Mouse (Mus musculus) MEL (cell line): ENCODE data around the gene 2310033P09Rik. TPM values are rescaled to one million over a fixed set of nuclear protein-coding genes. Genes with fewer than 3 reads are reported as not detected.
A peak's percentile ranks its signal among the peaks of the same experiment; 100 is the strongest.

Source experiments
- DNase-seq: peaks from one replicate; pipeline ENCODE4 v3.0.0; 2011; ENCODE audit warnings: low read depth, low spot score
- H3K27ac ChIP-seq: 2 replicates; pipeline ENCODE4 v1.5.1; 2012; ENCODE audit warnings: low read depth, mild to moderate bottlenecking, control low read depth, low read length, moderate library complexity; ENCODE audit not compliant: control insufficient read depth
- H3K27me3 ChIP-seq, 2 experiments: fragments of 150-350 bp in 1 of 2; sonication (generic) in 1 of 2; 2 replicates each; pipeline ENCODE4 v1.6.1; 2012; ENCODE audit warnings: low read length in 2 of 2, mild to moderate bottlenecking in 2 of 2, improper control_type of control experiment in 1 of 2, moderate library complexity in 1 of 2; ENCODE audit not compliant: insufficient read depth in 2 of 2, control insufficient read depth in 1 of 2
- H3K36me3 ChIP-seq, 2 experiments: 2 replicates each; pipeline ENCODE4 v1.6.1; 2012 to 2014; ENCODE audit warnings: low read length in 2 of 2, improper control_type of control experiment in 1 of 2, inconsistent platforms in 1 of 2, mild to moderate bottlenecking in 1 of 2; ENCODE audit not compliant: insufficient read depth in 2 of 2, control insufficient read depth in 1 of 2
- H3K4me1 ChIP-seq, 2 experiments: fragments of 150-350 bp in 1 of 2; sonication (generic) in 1 of 2; 2 replicates each; pipeline ENCODE4 v1.6.1; 2012; ENCODE audit warnings: low read length in 2 of 2, improper control_type of control experiment in 1 of 2, mild to moderate bottlenecking in 1 of 2; ENCODE audit not compliant: insufficient read depth in 2 of 2, control insufficient read depth in 1 of 2
- H3K4me3 ChIP-seq, 2 experiments: fragments of 150-350 bp in 1 of 2; sonication (generic) in 1 of 2; 2 replicates each; pipeline ENCODE4 v1.5.1; 2012; ENCODE audit warnings: low read depth in 2 of 2, low read length in 2 of 2, mild to moderate bottlenecking in 2 of 2, moderate library complexity in 2 of 2, control low read depth in 1 of 2, improper control_type of control experiment in 1 of 2; ENCODE audit not compliant: control insufficient read depth in 1 of 2, insufficient read depth in 1 of 2
- H3K79me2 ChIP-seq: 2 replicates; pipeline ENCODE4 v1.6.1; 2012; ENCODE audit warnings: mild to moderate bottlenecking, low read length, moderate library complexity; ENCODE audit not compliant: control insufficient read depth, poor library complexity, insufficient read depth
- H3K9ac ChIP-seq: 2 replicates; pipeline ENCODE4 v1.6.1; 2012; ENCODE audit warnings: low read depth, mild to moderate bottlenecking, control low read depth, low read length, moderate library complexity; ENCODE audit not compliant: control insufficient read depth, poor library complexity, severe bottlenecking
- H3K9me3 ChIP-seq: fragments of 150-350 bp; sonication (generic); replicated peaks from 2 replicates; pipeline ENCODE4 v1.6.1; 2012; ENCODE audit warnings: mild to moderate bottlenecking, low read length, improper control_type of control experiment, moderate library complexity; ENCODE audit not compliant: insufficient read depth
- BHLHE40 ChIP-seq: IDR thresholded peaks from 2 replicates; pipeline ENCODE4 v1.6.1; 2012; ENCODE audit warnings: low read depth, mild to moderate bottlenecking, inconsistent platforms, low read length, improper control_type of control experiment, borderline replicate concordance
- CHD1 ChIP-seq: IDR thresholded peaks from 2 replicates; pipeline ENCODE4 v1.6.1; 2012; ENCODE audit warnings: low read depth, mild to moderate bottlenecking, inconsistent platforms, low read length, improper control_type of control experiment
- CHD2 ChIP-seq: IDR thresholded peaks from 2 replicates; pipeline ENCODE4 v1.6.1; 2011; ENCODE audit warnings: low read length, improper control_type of control experiment
- ELF1 ChIP-seq: IDR thresholded peaks from 2 replicates; pipeline ENCODE4 v1.6.1; 2014; ENCODE audit warnings: low read depth, mild to moderate bottlenecking, inconsistent platforms, low read length, improper control_type of control experiment, moderate library complexity
- EP300 ChIP-seq, 2 experiments: IDR thresholded peaks; 2 replicates each; pipeline ENCODE4 v1.6.1; 2011; ENCODE audit warnings: improper control_type of control experiment in 2 of 2, low read length in 2 of 2, low read depth in 1 of 2, mild to moderate bottlenecking in 1 of 2
- ETS1 ChIP-seq: IDR thresholded peaks from 2 replicates; pipeline ENCODE4 v1.6.1; 2012; ENCODE audit warnings: low read depth, mild to moderate bottlenecking, inconsistent platforms, low read length, improper control_type of control experiment, moderate library complexity
- GATA1 ChIP-seq: IDR thresholded peaks from 2 replicates; pipeline ENCODE4 v1.6.1; 2011; ENCODE audit warnings: low read depth, low read length, improper control_type of control experiment
- KAT2A ChIP-seq: conservative IDR thresholded peaks from 2 replicates; pipeline ENCODE4 v1.6.1; 2012; ENCODE audit warnings: low read depth, low read length, improper control_type of control experiment, inconsistent platforms
- MAFK ChIP-seq: IDR thresholded peaks from 2 replicates; pipeline ENCODE4 v1.6.1; 2011; ENCODE audit warnings: low read depth, mild to moderate bottlenecking, low read length, improper control_type of control experiment, borderline replicate concordance
- MAX ChIP-seq: IDR thresholded peaks from 2 replicates; pipeline ENCODE4 v1.6.1; 2011; ENCODE audit warnings: low read length, improper control_type of control experiment
- MAZ ChIP-seq: IDR thresholded peaks from 2 replicates; pipeline ENCODE4 v1.6.1; 2012; ENCODE audit warnings: low read depth, mild to moderate bottlenecking, inconsistent platforms, low read length, improper control_type of control experiment
- MYB ChIP-seq: IDR thresholded peaks from 2 replicates; pipeline ENCODE4 v1.6.1; 2011; ENCODE audit warnings: mild to moderate bottlenecking, low read depth, low read length, improper control_type of control experiment
- MYC ChIP-seq: IDR thresholded peaks from 2 replicates; pipeline ENCODE4 v1.6.1; 2011; ENCODE audit warnings: low read depth, mild to moderate bottlenecking, low read length, improper control_type of control experiment, moderate library complexity
- NELFE ChIP-seq: IDR thresholded peaks from 2 replicates; pipeline ENCODE4 v1.6.1; 2011; ENCODE audit warnings: low read depth, low read length, improper control_type of control experiment
- POLR2A ChIP-seq, 2 experiments: IDR thresholded peaks; 2 replicates each; pipeline ENCODE4 v1.6.1; 2011 to 2012; ENCODE audit warnings: low read length in 2 of 2, mild to moderate bottlenecking in 2 of 2, control low read depth in 1 of 2, improper control_type of control experiment in 1 of 2, low read depth in 1 of 2, moderate library complexity in 1 of 2; ENCODE audit not compliant: control insufficient read depth in 1 of 2, insufficient read depth in 1 of 2, poor library complexity in 1 of 2
- POLR2AphosphoS2 ChIP-seq: IDR thresholded peaks from 2 replicates; pipeline ENCODE4 v1.6.1; 2011; ENCODE audit warnings: low read length, improper control_type of control experiment
- POLR2AphosphoS5 ChIP-seq: IDR thresholded peaks from 2 replicates; pipeline ENCODE4 v1.6.1; 2012; ENCODE audit warnings: low read depth, borderline replicate concordance, mild to moderate bottlenecking, inconsistent platforms, low read length, moderate library complexity, mixed read lengths
- RAD21 ChIP-seq: IDR thresholded peaks from 2 replicates; pipeline ENCODE4 v1.6.1; 2011; ENCODE audit warnings: mild to moderate bottlenecking, low read depth, low read length, improper control_type of control experiment
- SIN3A ChIP-seq: IDR thresholded peaks from 2 replicates; pipeline ENCODE4 v1.6.1; 2012; ENCODE audit warnings: low read length, improper control_type of control experiment, inconsistent platforms
- SMC3 ChIP-seq: IDR thresholded peaks from 2 replicates; pipeline ENCODE4 v1.6.1; 2011; ENCODE audit warnings: low read depth, low read length, improper control_type of control experiment
- TAL1 ChIP-seq: IDR thresholded peaks from 2 replicates; pipeline ENCODE4 v1.6.1; 2012; ENCODE audit warnings: mild to moderate bottlenecking, inconsistent platforms, low read length, moderate library complexity, mixed read lengths
- TBP ChIP-seq: IDR thresholded peaks from 2 replicates; pipeline ENCODE4 v1.8.0; 2011; ENCODE audit warnings: low read depth, low read length, improper control_type of control experiment
- TCF12 ChIP-seq: IDR thresholded peaks from 2 replicates; pipeline ENCODE4 v1.6.1; 2014; ENCODE audit warnings: low read depth, mild to moderate bottlenecking, inconsistent platforms, low read length, improper control_type of control experiment, moderate library complexity
- ZC3H11A ChIP-seq: IDR thresholded peaks from 2 replicates; pipeline ENCODE4 v1.6.1; 2012; ENCODE audit warnings: low read depth, mild to moderate bottlenecking, inconsistent platforms, low read length, improper control_type of control experiment
- ZKSCAN1 ChIP-seq: IDR thresholded peaks from 2 replicates; pipeline ENCODE4 v1.6.1; 2012; ENCODE audit warnings: low read depth, mild to moderate bottlenecking, inconsistent platforms, low read length, improper control_type of control experiment, moderate library complexity
- ZMIZ1 ChIP-seq: IDR thresholded peaks from 2 replicates; pipeline ENCODE4 v1.6.1; 2012; ENCODE audit warnings: low read depth, mild to moderate bottlenecking, inconsistent platforms, low read length, improper control_type of control experiment, moderate library complexity
- ZNF384 ChIP-seq: IDR thresholded peaks from 2 replicates; pipeline ENCODE4 v1.6.1; 2012; ENCODE audit warnings: low read depth, mild to moderate bottlenecking, inconsistent platforms, low read length, improper control_type of control experiment
- polyA plus RNA-seq, 2 experiments: library from polyadenylated mRNA; stranded (reverse) in 1 of 2; unstranded in 1 of 2; fragments of >175 nt in 1 of 2; fragments of >200 nt in 1 of 2; gene quantifications; 2 replicates each; pipeline versions ENCODE4 v1.2.1 to v1.2.4; 2012; ENCODE audit warnings: low replicate concordance in 2 of 2, low read depth in 1 of 2; ENCODE audit not compliant: insufficient read length in 2 of 2, insufficient read depth in 1 of 2, missing spikeins in 1 of 2
- total RNA-seq: library from RNA; depleted of rRNA; stranded (reverse); fragments of 300-350 nt; gene quantifications from 2 replicates; pipeline ENCODE4 v1.2.3, GENCODE M21; 2012

Gene 2310033P09Rik
- total and polyA plus RNA-seq, 3 experiments: 35.5 to 59.8 TPM; not detected in 1

DNA sequence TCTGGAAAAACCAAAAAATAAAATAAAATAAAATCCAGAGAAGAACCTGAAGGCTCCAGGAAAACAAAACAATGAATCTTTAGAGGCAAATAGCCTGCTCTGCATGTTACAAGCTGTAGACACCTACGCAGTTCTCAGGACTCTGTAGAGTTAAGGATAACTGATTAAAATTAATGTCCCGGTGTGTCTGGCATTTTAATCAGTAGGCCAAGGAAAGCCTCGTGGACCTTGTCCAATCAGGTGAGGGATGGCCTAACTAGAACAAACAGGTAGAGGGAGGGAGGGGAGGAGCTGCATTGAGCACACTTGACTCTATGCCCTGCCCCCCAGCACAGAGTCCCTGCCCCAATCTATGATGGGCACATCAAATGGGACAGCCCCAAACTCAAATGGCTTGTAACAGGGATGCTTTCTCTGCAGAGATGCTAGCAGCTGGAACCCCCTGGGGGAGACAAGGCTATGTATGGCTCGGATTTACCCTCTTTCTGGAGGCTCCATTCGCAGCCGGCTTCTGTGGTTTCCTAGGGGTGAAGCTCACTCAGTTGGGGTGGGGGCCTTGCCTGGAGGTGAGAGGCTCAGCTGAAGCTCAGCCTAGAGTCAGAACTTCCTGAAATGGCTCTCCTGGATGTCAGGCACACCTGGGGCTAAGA is 33.8 kb upstream of the 2310033P09Rik start:
- TF ChIP-seq MAFK: no peak; the same call in 1 of the 2 replicates
- peak; percentile 60 for TF ChIP-seq ETS1
- TF ChIP-seq CHD2: no peak
- TF ChIP-seq MAZ: 0 out of 2 replicates have a peak, but pooled peaks have one; percentile 24
- TF ChIP-seq KAT2A: no peak
- peak; percentile 36; the same call in 1 of the 2 replicates for TF ChIP-seq SIN3A
- TF ChIP-seq BHLHE40: no peak
- no peak for TF ChIP-seq ZKSCAN1
- peak; percentile 46; the same call in 1 of the 2 replicates for TF ChIP-seq TCF12
- no peak for TF ChIP-seq MYB
- TF ChIP-seq SMC3: no peak
- no peak for TF ChIP-seq NELFE
- TF ChIP-seq EP300 (IDR thresholded peaks at IDR 0.05; ENCODE audit: low read depth in 1 of 2, low read length in 2 of 2): peak; percentile 56 to 80
- peak; percentile 64; the same call in 1 of the 2 replicates for TF ChIP-seq GATA1
- no peak for TF ChIP-seq POLR2A (IDR thresholded peaks at IDR 0.05; ENCODE audit: control insufficient read depth in 1 of 2, insufficient read depth in 1 of 2, low read depth in 1 of 2, low read length in 2 of 2, poor library complexity in 1 of 2)
- TF ChIP-seq ZC3H11A: no peak
- TF ChIP-seq MAX: peak; percentile 15; the same call in 1 of the 2 replicates
- no peak for TF ChIP-seq CHD1
- TF ChIP-seq TBP: peak; percentile 58; the same call in 1 of the 2 replicates
- peak; percentile 77 for DNase-seq

GRCm38 (mm10) chr11:59176475-59176874 is 31.6 kb upstream of the 2310033P09Rik start:
- DNase-seq: no peak
- no peak for TF ChIP-seq NELFE
- TF ChIP-seq EP300 (IDR thresholded peaks at IDR 0.05; ENCODE audit: low read depth in 1 of 2, low read length in 2 of 2): no peak
- no peak for TF ChIP-seq ZC3H11A
- TF ChIP-seq ELF1: no peak
- no peak for TF ChIP-seq POLR2AphosphoS2
- TF ChIP-seq TAL1: no peak
- TF ChIP-seq MYC: no peak
- no peak for TF ChIP-seq RAD21
- no peak for TF ChIP-seq KAT2A
- no peak for TF ChIP-seq POLR2AphosphoS5
- TF ChIP-seq ZMIZ1: no peak
- no peak for TF ChIP-seq ZNF384
- TF ChIP-seq MYB: no peak
- no peak for TF ChIP-seq TBP
- no peak for TF ChIP-seq MAZ
- TF ChIP-seq POLR2A (IDR thresholded peaks at IDR 0.05; ENCODE audit: control insufficient read depth in 1 of 2, insufficient read depth in 1 of 2, low read depth in 1 of 2, low read length in 2 of 2, poor library complexity in 1 of 2): no peak
- Histone ChIP-seq H3K79me2 (no peaks in the 10 kb centered on the region), H3K27ac (no peak overlapping the region), H3K4me3 (no peak overlapping the region), H3K27me3 (no peaks in the 10 kb centered on the region), H3K36me3 (peaks cover 0 to 18% of the 10 kb centered on the region in 2 experiments; a peak in 2 of 4 replicates), H3K9ac (no peak overlapping the region), H3K4me1 (peaks cover 20 to 26% of the 10 kb centered on the region in 2 experiments), H3K9me3 (no peaks in the 10 kb centered on the region)

More for the DNA sequence above, 33.8 kb upstream of the 2310033P09Rik start:
- peaks cover 0 to 14% of the 10 kb centered on the region in 2 experiments; a peak in 2 of 4 replicates for H3K36me3 ChIP-seq
- peaks cover 17 to 22% of the 10 kb centered on the region in 2 experiments for H3K4me1 ChIP-seq
- H3K79me2 ChIP-seq: no peaks in the 10 kb centered on the region
- H3K4me3 ChIP-seq: no peak overlapping the region
- H3K9ac ChIP-seq: no peak overlapping the region; the same call in 1 of the 2 replicates
- no peaks in the 10 kb centered on the region for H3K9me3 ChIP-seq
- H3K27me3 ChIP-seq: no peaks in the 10 kb centered on the region
- H3K27ac ChIP-seq: peak overlapping the region; percentile 50
